Mouse (Mus musculus): ENCODE measurements around the gene Metap1d.

DNA sequence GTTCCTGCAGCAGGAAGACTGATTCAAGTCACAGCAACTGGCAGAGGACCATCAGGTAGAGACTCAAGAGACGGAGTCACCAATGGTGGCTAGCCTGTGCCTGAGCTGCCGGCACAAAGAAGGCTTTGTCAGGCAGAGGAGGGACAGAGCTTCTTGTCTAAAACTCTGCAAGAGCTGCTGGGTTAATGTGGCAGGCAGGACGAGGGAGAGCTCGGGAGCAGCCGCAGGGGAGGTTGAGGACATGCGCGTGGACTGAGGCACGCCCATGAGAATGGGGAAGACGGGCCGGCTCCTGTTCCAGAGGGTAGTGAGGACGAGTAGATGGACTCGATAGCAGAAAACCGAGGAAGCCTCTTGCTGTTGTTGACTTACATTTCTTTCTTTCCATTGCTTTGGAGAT lies 5.5 kb downstream of the Metap1d start:
- no peak for TF ChIP-seq CTCF (IDR thresholded peaks at IDR 0.05; ENCODE audit: low read depth)
- no peak for TF ChIP-seq EP300 (IDR thresholded peaks at IDR 0.05; ENCODE audit: low read depth)
